Comparison of ENCODE assay signal across 9 mouse cellular contexts in genomic region chr17:57106035-57106368, GRCm38 (mm10). TPM values are rescaled to one million over a fixed set of nuclear protein-coding genes. Genes with fewer than 3 reads are reported as not detected.
DNase-seq lines count a peak whose midpoint lies in the region; ATAC-seq and TF ChIP-seq lines count a peak whose summit lies in the region.
"Had no signal": no experiment of that assay in that cellular context is flagged by ENCODE, and none has a peak within 500 bp of the region (broad histone marks: within the 10 kb centered on the region; RNA-seq: fewer than 3 reads in every experiment).

No protein-coding gene starts in this region.

- peaks cover 47% of the 10 kb centered on the region for H3K36me3 ChIP-seq in megakaryocyte, embryonic 14.5 days (replicated peaks; ENCODE audit: low read length)
- no peaks in the 10 kb centered on the region for H3K36me3 ChIP-seq in liver, embryonic 14.5 days (replicated peaks; ENCODE audit: control insufficient read depth, insufficient read depth, low read depth)

- no peaks in the 10 kb centered on the region for H3K9me3 ChIP-seq in megakaryocyte, embryonic 14.5 days
- H3K9me3 ChIP-seq in liver, embryonic 14.5 days (ENCODE audit: control insufficient read depth, low read length): no peaks in the 10 kb centered on the region

- H3K9ac ChIP-seq in liver, embryonic 14.5 days (replicated peaks): no peak overlapping the region

- no peak for ATAC-seq in megakaryocyte, adult 5-6 weeks (ENCODE audit: poor library complexity, severe bottlenecking)
- no peak for ATAC-seq in liver, embryonic 14.5 days (ENCODE audit: insufficient read depth)

- peak; percentile 43 for DNase-seq in cerebellum, adult 11-12 months
- DNase-seq in cerebellum, postnatal 36 days: no peak
- DNase-seq in liver, embryonic 14.5 days (ENCODE audit: low read depth in 3 of 3, low spot score in 3 of 3): no peak
- no peak for DNase-seq in natural killer cell, adult 2 months (ENCODE audit: low spot score in 2 of 2)
- DNase-seq in frontal cortex, postnatal 10 days (ENCODE audit: low spot score in 2 of 2): no peak
- DNase-seq in right cerebral cortex, postnatal 36 days (ENCODE audit: low spot score in 2 of 2): no peak
- DNase-seq: kidney, postnatal 25 days had no signal

- H3K27me3 ChIP-seq in megakaryocyte, embryonic 14.5 days (replicated peaks): no peaks in the 10 kb centered on the region
- peaks cover 16% of the 10 kb centered on the region for H3K27me3 ChIP-seq in liver, embryonic 14.5 days (ENCODE audit: control insufficient read depth, insufficient read depth, low read length)

- H3K4me3 ChIP-seq in megakaryocyte, embryonic 14.5 days (replicated peaks): peak overlapping the region; percentile 100
- peak overlapping the region; percentile 53 to 68; a peak in 3 of 4 replicates for H3K4me3 ChIP-seq in liver, embryonic 14.5 days (ENCODE audit: insufficient read depth in 1 of 2, low read depth in 2 of 2, low read length in 2 of 2)

- TF ChIP-seq EP300 in liver, embryonic 14.5 days (IDR thresholded peaks at IDR 0.05; ENCODE audit: low read depth): no peak

- no peak overlapping the region for H3K27ac ChIP-seq in liver, embryonic 14.5 days

- no peak for TF ChIP-seq CTCF in liver, embryonic 14.5 days (IDR thresholded peaks at IDR 0.05; ENCODE audit: low read depth)

- H3K4me1 ChIP-seq in megakaryocyte, embryonic 14.5 days: peaks cover 76% of the 10 kb centered on the region
- peaks cover 0 to 2% of the 10 kb centered on the region in 2 experiments; a peak in 1 of 4 replicates for H3K4me1 ChIP-seq in liver, embryonic 14.5 days (replicated peaks; ENCODE audit: control insufficient read depth in 2 of 2, insufficient read depth in 2 of 2, low read length in 1 of 2)

- WGBS in liver, embryonic 14.5 days (ENCODE audit: insufficient replicate concordance): 19% methylated on average over 9 of the region's 9 CpGs

- H3K4me2 ChIP-seq in liver, embryonic 14.5 days (ENCODE audit: low read depth): peak overlapping the region; percentile 69

RNA-seq across cellular contexts. Expression of gene Tnfsf9, which starts 0.9 kb away (rescaled TPM):
- 3.3 and 4.6 TPM in 2 replicates for polyA plus RNA-seq in megakaryocyte, embryonic 14.5 days (2012; ENCODE audit: insufficient read depth, low replicate concordance)
- total RNA-seq in megakaryocyte, adult 5-6 weeks (2015): 3.9 and 6.3 TPM in 2 replicates
- 1.5 and 2.2 TPM in 2 replicates for total RNA-seq in megakaryocyte, adult 5-6 weeks (2017)
- 0.46 and 0.50 TPM in 2 replicates for polyA plus RNA-seq in liver, embryonic 14.5 days (2012; rRNA removed)
- 0.22 and 0.49 TPM in 2 replicates for polyA plus RNA-seq in liver, embryonic 14.5 days (2014; fragmentation: Nextera tagmentation; extraction: Ambion mirVana)

RNA-seq across cellular contexts. Expression of gene Tubb4a, which starts 18.4 kb away (rescaled TPM):
- polyA plus RNA-seq in megakaryocyte, embryonic 14.5 days (2012; ENCODE audit: insufficient read depth, low replicate concordance): 1.4 and 1.5 TPM in 2 replicates
- 0.13 TPM in 1 of 2 replicates, not detected in the other for total RNA-seq in megakaryocyte, adult 5-6 weeks (2015)
- 0.11 and 0.41 TPM in 2 replicates for total RNA-seq in megakaryocyte, adult 5-6 weeks (2017)
- 0.22 and 0.34 TPM in 2 replicates for polyA plus RNA-seq in liver, embryonic 14.5 days (2012; rRNA removed)
- 0.14 and 0.28 TPM in 2 replicates for polyA plus RNA-seq in liver, embryonic 14.5 days (2014; fragmentation: Nextera tagmentation; extraction: Ambion mirVana)

RNA-seq across cellular contexts. Expression of gene Dennd1c, which starts 27.7 kb away (rescaled TPM):
- polyA plus RNA-seq in megakaryocyte, embryonic 14.5 days (2012; ENCODE audit: insufficient read depth, low replicate concordance): 15.6 and 31.6 TPM in 2 replicates
- total RNA-seq in megakaryocyte, adult 5-6 weeks (2015): 69.7 and 73.9 TPM in 2 replicates
- total RNA-seq in megakaryocyte, adult 5-6 weeks (2017): 21.2 and 35.8 TPM in 2 replicates
- 1.5 and 2.8 TPM in 2 replicates for polyA plus RNA-seq in liver, embryonic 14.5 days (2012; rRNA removed)
- polyA plus RNA-seq in liver, embryonic 14.5 days (2014; fragmentation: Nextera tagmentation; extraction: Ambion mirVana): 0.78 and 0.89 TPM in 2 replicates

RNA-seq across cellular contexts. Expression of gene Cd70, which starts 43.6 kb away (rescaled TPM):
- polyA plus RNA-seq in megakaryocyte, embryonic 14.5 days (2012; ENCODE audit: insufficient read depth, low replicate concordance): not detected in 2 replicates
- not detected in 2 replicates for total RNA-seq in megakaryocyte, adult 5-6 weeks (2015)
- not detected in 2 replicates for total RNA-seq in megakaryocyte, adult 5-6 weeks (2017)
- not detected in 2 replicates for polyA plus RNA-seq in liver, embryonic 14.5 days (2012; rRNA removed)
- not detected in 2 replicates for polyA plus RNA-seq in liver, embryonic 14.5 days (2014; fragmentation: Nextera tagmentation; extraction: Ambion mirVana)

RNA-seq across cellular contexts. Expression of gene Slc25a23, which starts 46.3 kb away (rescaled TPM):
- polyA plus RNA-seq in megakaryocyte, embryonic 14.5 days (2012; ENCODE audit: insufficient read depth, low replicate concordance): 0.49 and 6.1 TPM in 2 replicates
- 4.1 and 5.8 TPM in 2 replicates for total RNA-seq in megakaryocyte, adult 5-6 weeks (2015)
- 0.49 and 0.77 TPM in 2 replicates for total RNA-seq in megakaryocyte, adult 5-6 weeks (2017)
- polyA plus RNA-seq in liver, embryonic 14.5 days (2012; rRNA removed): 8.8 and 11.1 TPM in 2 replicates
- polyA plus RNA-seq in liver, embryonic 14.5 days (2014; fragmentation: Nextera tagmentation; extraction: Ambion mirVana): 4.7 and 5.1 TPM in 2 replicates
